Mouse (Mus musculus) lung, postnatal 4 days (tissue): ENCODE measurements at regions not wholly inside any gene's neighbourhood (a gene's known extent, or its start where the extent isn't known, plus 50 kb on each side); places are given as distances from the start of the nearest gene placed in this dataset.

Source experiments
- DNase-seq, 2 experiments: peaks; one replicate each; pipeline ENCODE4 v3.0.0; 2021

DNA sequence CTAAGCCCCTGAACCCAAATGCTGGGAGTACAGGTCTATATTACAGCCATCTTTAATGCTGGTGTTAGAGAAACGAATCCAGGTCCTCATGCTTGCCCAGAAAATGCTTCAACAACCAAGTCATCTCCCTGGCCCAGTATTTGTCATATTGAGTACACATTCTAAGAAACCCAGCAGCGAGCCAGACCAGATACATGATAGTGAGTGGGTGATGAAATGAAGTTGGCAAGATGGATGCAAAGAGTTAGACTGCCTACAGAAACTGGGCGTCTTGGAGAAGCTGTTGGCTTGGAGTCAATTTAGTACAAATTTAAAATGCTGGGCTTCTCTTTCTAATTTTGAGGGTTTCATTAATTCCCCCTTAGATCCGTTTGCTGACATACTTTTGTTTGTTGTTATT, 203.1 kb upstream of the Pdzrn3 start:
- DNase-seq = no peak

DNA sequence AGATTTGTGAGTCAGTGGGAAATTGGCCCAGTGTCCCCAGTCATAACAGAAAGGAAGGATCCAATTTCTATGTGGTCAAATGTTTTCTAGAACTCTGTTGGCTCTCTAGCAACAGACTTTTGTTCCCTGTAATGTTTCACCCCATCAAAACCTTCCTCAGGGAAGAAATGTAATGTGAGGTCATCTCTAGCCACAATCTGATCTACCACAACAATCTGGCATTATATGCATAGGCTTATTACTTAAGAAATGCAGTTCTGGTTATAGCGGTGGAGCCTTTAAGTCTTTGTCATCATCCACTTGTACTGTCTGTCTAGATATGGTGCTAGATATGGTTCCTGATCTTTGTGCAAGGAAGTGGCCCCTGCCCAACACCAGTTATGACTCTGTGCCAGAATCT, 178.4 kb upstream of the Pdzrn3 start:
- no peak for DNase-seq

DNA sequence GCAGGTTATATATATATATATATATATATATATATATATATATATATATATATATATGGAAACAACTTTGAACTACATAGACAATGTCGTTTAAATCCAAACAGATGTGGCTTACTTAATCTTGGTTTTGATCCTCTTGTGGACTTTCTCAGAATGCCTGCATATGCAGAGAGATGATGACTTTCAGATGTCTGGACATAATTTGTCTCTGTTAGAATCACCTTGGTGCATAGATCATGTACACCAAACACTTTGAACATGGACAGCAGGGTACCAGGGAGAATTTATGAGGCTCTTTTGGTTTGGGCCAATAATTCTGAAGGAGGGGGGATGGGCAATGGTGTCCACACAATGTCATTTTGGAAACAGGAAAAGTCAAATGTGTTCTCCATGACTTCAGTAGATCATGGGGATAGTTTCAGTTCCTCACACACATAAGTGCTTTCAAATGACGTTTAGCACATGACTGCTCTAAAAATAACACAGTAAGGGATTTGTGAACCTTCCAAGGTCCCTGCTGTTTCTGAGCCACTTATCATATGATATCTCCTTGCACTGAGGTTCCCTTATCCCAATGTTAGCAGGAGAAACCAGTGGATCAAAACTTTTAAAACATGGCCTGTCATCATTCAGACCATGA, 177.4 kb upstream of the Pdzrn3 start:
- DNase-seq = no peak

DNA sequence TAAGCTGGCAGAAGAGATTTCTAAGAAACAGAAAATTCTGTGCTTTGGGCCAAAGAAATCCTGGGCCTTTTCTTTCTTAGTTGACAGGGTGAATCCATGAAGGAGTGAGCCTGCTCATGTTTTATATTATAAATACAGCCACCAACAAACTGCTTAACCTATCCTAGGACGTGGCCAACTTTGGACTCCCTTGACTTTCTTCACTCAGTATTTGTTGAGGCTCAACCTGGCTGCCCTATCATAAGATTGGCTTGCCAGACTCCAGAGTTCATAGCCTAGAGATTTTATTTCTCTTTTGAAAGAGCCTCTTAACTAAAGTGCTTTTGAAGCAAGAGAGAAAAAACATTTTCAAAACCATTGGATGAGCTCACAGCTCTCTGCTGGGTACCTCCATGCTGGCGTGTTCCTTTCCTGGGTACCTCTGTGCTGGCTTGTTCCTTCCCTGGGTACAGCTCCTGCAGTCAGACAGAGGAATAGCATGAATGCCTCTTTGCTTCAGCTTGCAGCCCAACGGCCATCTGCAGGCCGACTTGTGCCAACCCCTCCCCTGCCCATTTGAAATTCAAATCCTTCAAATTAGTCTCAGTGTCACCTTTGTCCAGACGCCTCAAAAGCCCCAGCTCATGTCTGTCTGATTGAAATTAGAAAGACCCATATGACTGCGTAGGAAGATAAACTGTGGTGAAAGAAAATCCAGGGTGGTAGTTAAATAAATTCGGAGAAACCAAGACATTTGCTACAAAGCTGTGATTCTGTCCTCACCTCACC, 173.0 kb upstream of the Pdzrn3 start:
- no peak for DNase-seq

DNA sequence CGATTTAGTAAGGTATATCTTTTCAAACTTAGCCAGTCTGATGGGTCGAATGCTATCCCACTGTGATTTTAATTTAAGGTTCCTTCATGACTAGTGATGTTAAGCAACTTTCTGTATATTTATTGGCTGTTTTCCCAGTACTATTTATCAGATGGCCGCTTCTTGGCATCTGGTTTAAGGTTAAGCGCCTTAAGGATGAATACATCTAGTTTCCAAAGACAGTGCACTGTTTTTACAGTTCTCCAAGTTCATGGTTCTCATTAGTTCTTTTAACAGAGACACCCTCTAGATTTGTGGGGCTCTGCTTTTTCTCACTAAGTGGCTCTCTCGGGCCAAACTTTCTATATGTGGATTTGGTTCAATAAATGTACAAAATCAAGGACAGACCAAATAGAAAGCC, 159.9 kb upstream of the Pdzrn3 start:
- no peak for DNase-seq

DNA sequence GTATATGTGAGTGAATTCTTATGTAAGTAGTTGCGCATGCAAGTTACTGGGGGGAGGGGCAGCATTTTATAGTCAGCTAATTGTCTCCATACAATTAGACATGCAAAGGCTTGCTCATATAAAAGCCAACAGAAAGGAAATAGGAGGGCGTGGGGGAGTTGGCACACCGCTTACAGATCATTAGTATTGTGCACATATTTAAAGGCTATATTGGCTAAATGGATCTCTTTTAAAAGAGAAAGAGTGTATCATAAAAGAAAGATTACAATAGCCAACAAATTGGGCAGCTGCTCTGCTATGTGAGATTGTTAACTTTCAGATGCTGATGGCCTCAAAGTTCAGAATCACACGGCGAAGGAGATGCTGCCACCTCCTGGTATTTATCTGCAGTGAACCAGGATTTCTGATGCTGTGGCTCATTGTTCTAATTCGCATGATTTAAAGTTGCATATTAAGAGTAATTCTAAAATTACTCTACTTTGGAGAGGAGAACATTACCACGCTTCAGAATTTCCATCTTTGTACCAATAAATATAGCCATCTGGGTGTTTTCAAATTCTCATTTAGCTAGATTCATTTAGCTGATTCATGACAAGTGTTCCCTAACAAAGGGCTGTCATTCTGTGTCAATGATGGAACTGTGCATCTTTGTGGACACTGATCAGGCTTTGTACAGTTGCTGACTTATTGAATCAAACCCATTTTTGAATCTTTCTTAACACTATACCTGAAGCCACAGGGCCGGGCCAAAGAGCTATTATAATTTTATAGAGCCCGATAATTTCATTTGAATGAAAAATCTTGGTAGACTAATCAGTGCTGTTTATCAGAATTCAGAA, 156.7 kb upstream of the Pdzrn3 start:
- peak; percentile 28 to 37 for DNase-seq

DNA sequence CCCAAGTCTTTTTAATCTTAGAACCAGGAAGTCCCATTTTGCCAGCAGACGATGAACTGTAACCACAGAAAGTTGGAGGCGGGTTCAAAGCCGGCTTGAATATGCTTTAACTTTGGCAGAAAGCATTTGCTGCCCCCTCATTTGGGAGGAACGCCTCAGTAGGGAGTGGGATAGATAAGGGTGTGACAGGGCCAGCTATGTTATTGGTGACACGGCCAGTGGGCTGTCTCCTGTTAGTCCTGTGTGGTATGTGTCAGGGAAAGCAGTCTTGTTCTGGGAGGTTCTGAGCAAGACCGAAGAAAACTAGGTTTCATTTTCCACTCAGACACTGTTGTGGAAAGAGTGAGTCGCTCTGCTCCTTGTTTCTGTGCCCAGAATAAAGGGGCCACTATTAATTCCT, 154.7 kb upstream of the Pdzrn3 start:
- peak; percentile 35 to 40 for DNase-seq

DNA sequence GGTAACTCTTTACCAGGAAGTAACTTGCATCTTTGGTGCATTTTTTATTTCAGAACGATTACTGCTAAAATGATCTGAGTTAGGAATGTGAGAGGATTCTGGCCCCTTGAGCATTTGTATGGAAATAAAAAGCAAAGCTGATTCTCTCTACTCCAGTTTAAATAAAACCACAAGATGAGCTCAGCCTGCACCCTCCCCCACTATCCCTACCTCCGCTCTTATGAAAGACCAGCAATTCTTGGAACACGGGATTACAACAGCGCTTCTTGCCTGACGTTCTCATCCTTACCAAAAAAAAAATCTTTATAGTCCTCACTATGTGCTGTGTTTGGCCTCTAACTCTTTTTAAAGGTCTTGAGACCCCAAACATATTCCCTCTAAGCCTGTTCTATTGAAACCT, 154.2 kb upstream of the Pdzrn3 start:
- DNase-seq = no peak

DNA sequence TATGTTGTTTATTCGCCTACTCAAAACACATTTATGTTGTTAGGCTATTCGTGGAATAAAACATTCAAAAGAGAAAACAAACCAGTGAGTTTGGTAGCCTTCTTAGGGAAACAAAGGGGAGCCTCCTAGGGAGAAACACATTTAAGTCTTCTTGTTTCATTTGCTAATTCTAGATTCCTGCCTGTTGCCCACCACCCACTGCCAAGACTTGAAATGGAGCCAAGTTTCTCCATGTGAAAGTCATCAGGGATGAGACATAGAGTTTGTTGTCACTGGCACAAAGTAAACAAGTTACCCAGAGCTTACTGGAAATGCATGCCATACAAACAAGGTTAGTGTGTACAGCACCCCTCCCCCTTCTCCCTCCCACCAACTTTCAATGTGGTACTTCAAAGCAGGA, 147.4 kb upstream of the Pdzrn3 start:
- no peak for DNase-seq

DNA sequence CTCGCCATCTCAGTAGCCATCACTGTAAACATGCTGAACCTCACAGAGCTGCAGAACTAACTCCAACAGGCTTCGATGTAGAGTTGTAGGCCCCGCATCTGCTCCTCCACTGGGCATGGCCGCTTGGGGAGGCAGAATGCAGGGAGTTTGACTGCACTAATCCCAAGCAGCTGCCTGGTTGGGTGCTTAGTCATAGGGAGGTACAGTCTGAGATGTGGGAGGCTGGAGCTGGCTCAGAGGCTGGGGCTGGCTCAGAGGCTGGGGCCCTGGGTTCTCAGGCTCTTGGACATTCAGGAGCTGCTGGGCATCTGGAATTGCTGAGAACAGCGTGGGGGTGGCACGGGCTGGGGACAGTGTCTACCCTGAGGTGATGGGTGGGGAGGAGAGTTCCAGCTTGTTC, 143.6 kb upstream of the Pdzrn3 start:
- no peak for DNase-seq

DNA sequence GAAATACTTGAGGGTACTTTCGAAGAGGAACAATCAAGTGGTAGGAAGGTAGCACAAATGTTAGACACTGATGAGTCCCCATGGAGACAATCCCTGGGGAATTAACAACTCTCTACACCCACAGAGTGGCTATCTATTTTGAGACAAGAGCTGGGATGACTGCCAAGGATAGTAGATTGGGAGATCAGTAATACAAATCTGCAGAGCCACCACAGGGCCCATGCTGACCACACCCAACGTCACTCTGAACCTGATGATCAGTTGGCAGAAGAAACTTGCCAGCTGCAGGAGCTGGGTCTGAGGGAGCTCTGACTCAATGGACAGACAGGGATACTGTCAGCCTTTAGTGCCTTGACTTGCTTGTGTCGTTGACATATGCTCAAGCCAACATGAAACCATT, 143.1 kb upstream of the Pdzrn3 start:
- no peak for DNase-seq

DNA sequence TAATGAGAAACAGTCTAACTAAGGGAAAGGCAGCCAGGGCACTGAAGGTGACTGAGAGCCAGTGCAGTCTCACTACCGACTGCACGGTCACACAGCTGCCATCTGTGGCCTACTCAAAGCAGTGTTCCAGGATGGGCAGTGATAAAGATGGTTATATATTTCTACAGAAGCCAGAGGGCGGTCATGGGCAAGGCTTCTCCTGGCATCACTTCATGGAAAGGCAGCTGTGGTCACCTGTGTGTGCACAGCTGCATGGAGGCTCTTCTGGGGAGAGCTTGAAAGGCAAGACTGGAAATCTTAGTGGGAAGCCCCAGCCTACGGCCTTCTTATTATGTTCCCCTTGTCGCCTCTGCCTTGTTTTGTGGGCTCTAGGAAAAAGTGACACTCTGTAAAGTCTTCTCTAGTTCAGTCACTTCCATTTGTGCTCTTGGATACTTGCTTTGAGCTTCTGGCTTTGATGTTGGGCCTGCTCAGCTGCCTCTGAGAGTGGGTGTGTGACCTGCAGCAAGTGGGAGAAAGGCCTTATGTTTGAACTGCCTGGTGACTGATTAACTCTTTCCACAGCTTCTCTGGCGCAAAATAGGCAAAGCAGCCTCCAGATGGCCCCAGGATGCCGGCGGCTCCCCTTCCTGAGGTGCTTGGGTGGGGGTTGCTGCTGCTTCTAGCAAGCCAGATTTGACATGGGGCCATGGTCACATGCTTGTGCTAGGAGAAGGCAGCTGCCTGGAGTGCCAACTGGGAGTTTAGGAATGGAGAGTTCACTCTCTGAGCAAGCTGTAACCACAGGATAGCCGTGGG, 141.4 kb upstream of the Pdzrn3 start:
- peak in 1 of 2 experiments; percentile 25 for DNase-seq

DNA sequence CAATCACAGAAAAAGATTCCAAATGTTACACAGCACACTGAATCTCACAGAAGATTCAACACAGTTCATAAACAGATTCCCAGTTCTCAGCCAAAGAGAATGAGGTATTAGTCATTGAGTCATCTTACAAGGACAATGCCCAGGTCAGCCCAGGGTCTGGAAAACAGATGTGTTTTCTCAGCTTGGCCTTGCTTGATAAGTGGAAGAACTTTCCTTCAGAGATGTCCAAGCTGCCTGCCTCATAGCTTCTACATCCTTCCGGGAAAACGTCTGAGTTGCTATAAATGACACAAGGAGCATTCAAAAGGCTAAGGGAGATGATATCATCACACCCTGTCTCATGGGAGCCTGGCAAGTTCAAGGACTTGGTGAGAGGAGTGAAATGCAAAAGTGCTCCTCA, 139.9 kb upstream of the Pdzrn3 start:
- no peak for DNase-seq

DNA sequence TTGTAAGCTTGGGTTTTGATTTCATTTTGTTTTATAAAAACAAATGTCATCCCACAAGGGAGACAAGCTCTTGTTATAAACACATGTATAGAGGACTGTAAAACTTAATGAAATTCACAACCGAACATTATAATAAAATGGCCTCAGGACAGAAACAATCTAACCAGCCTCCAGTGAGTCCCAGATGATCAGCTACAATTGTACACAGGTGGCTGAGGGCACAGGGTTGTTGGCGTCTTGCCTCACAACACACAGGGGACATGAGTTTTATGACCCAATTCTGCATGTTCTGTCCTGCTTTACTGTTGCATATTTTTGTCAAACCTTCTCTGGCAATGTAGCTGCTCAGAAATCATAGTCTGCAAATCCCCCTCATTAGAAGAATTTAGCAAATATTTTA, 136.0 kb upstream of the Pdzrn3 start:
- DNase-seq = no peak

DNA sequence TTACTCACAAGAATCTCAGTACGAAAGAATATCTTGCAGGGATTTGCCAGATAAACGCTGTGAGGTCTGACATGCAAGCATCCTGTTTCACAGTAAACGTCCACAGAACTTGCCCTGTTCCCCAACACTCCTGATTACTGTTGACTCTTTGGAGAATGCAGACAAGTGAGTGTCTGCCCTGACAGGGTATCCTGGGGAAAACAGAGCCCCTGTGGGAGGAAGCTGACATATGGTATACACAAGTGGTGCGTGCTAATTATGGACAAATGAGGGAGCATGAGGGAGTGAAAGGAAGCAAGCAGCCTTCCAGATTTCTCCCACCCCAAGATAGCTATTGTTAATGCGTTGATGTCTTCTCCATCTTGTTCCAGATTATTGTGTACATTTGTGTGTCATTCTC, 124.5 kb upstream of the Pdzrn3 start:
- no peak for DNase-seq

DNA sequence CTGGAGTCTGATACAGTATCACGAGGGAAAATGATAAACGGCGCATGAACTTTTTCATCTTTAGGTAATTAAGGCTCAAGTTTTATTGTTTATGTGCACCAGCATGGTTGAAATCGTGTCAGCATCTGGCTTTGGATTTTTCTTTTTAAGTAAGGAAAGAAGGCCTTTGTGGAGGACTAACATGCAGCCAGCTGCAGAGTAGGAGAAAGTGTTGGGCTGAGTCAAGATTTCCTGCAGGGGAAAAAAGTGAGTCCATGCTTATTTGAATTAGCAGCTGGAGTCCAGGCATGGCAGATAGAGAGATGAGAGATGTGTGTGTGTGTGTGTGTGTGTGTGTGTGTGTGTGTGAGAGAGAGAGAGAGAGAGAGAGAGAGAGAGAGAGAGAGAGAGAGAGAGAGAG, 124.0 kb upstream of the Pdzrn3 start:
- no peak for DNase-seq

DNA sequence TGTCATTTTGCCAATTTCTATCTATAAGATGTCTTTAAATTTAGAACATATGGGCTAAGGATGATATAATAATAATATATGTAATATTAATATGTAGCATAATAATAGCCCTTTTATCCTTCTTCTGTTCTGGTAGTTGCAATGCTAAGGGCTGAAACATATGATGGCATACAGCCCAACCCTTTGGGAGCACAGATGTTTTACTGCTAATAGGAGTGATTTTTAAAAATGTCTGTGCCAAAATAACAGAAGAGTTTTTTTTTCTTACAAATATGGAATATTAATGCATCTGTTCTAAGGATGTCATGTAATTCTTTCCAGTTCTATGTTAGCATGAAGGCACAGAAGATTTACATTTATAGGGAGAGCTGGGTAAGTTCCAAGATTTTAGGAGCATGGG, 122.5 kb upstream of the Pdzrn3 start:
- DNase-seq = no peak

DNA sequence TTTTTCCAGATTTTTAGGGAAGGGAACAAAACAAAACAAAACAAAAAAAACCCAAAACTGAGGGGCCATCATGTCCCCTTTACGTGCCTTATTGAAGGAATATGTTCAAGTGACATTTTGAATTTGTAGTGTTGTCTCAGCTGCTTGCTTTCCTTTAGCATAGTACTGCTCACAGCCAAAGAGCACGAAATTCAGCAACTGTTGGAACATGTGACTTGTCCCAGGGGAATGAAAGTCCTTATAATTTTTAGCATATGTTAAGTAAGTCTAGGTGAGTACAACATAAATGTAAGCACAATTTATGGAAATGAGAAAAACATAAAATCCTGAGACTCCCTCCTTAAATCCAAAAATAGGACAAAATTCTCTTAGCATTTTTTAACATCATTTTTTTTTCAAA, 110.8 kb upstream of the Pdzrn3 start:
- DNase-seq = no peak

DNA sequence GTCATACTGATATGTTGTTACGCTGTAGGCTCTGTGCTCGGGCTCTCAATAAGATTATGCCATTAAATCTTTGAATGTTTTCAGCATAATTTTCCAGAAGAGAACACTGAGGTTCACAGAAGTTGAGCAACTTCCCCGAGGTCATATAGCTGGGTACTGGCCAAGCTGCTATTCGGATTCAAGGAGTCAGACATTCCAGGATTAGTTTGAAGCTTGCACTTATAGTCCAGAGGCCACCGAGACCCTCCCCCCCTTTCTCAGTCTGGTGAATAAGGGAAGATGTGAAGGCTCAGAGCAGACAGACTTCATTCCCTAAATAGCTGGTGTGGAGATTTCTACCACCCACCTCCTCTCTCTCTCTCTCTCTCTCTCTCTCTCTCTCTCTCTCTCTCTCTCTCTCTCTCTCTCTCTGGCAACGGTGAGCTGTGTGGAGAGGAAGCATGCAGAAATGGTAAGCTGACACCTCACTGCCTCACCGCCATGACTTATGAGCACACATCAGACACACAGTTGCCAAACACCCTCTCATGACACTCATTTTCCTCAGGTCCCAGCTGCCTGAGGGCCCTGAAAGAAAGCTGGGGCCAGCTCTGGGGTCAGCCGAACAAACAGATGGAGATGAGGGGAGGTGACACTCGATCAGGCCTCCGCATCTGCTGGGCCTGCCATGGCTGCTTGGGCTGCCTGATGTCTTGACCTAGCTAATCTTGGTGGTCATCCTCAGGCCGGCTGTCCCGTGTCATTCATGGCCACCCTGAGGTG, 107.0 kb upstream of the Pdzrn3 start:
- DNase-seq = peak in 1 of 2 experiments; percentile 30

DNA sequence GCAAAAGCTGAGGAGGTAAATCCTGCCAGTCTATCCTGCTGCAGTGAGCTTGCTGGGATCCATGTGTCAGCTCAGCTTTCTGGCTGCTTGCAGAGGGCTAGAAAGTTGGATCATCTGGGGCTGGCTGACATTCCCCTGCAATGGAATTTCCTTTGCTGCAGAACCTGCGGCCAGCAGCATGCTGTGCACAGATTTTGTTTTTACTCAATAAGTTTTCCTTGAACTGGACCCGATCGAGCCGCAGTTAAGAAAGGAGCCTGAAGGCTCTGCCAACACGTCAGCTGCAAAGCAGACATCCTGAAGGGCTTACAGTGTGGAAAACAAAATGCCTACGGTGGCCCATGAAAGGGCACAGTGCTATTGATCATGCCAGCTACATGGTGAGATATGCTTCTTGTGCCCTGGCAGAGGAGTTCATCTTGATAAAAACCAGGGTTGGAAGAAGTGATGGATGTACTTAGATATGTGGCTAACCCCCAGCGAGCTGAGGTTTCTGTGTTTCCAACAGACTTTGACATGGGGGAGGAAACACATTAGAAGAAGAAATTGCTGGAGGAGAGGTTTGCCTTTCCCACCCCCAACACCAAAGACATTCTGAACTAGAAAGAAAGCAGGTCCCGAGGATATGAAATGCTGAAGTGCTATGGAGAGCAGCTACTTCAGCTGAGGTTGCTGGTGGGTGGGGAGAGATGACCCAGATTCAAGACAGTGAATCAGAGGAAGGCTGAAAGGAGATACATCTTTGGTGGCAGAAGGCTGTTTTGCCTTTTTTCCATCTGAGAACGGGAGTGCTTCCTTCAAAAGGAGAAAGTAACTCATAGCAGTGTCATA, 105.2 kb upstream of the Pdzrn3 start:
- peak; percentile 10 to 52 for DNase-seq

DNA sequence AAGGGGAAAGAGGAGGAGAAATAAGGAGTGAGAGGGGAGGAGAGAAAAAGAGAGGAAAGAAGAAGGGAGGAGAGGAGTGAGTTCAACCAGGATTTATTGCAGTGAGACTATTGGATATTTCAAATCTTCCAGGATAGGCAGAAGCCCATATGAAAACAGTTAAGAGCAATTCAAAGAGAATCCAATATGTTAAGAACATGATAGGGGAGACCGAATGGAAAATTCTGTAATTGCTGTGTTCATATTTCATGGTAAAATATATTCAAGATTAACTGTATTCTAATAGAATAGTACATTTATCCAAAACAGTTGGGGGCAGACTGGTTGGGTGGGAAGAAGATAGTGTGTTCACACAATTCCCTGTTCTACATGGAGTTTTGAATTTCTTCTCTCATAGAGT, 96.3 kb upstream of the Pdzrn3 start:
- no peak for DNase-seq
